Mouse (Mus musculus) brain, embryonic 14.5 days (tissue): ENCODE results near the gene Wdr6. TPM values are rescaled to one million over a fixed set of nuclear protein-coding genes. Genes with fewer than 3 reads are reported as not detected.
"Not testable (repeated sequence)": the region's sequence is repeated elsewhere in the genome, so short reads cannot be mapped to it uniquely, and the experiment has no call there.

Source experiments
- DNase-seq: peaks from one replicate; pipeline ENCODE4 v3.0.0-alpha.2; 2011; ENCODE audit warnings: low read depth
- CTCF ChIP-seq: fragments of 200-500 bp; IDR thresholded peaks from 2 replicates; pipeline ENCODE4 v1.5.1; 2012; ENCODE audit warnings: inconsistent platforms, mild to moderate bottlenecking, moderate library complexity, borderline replicate concordance; ENCODE audit not compliant: insufficient read depth, insufficient read length; ENCODE audit errors: extremely low read depth
- POLR2A ChIP-seq: fragments of 200-500 bp; IDR thresholded peaks from 2 replicates; pipeline ENCODE4 v1.6.1; 2012; ENCODE audit warnings: mild to moderate bottlenecking, inconsistent platforms, borderline replicate concordance; ENCODE audit not compliant: poor library complexity, insufficient read depth, insufficient read length, severe bottlenecking; ENCODE audit errors: extremely low read depth
- polyA plus RNA-seq: library from polyadenylated mRNA; depleted of rRNA; stranded (reverse); fragments of >200 nt; gene quantifications from 2 replicates; pipeline ENCODE4 v1.2.3, GENCODE M21; 2012; rRNA removed

The Wdr6 gene
- 329 and 375 TPM in 2 replicates for polyA plus RNA-seq

DNA sequence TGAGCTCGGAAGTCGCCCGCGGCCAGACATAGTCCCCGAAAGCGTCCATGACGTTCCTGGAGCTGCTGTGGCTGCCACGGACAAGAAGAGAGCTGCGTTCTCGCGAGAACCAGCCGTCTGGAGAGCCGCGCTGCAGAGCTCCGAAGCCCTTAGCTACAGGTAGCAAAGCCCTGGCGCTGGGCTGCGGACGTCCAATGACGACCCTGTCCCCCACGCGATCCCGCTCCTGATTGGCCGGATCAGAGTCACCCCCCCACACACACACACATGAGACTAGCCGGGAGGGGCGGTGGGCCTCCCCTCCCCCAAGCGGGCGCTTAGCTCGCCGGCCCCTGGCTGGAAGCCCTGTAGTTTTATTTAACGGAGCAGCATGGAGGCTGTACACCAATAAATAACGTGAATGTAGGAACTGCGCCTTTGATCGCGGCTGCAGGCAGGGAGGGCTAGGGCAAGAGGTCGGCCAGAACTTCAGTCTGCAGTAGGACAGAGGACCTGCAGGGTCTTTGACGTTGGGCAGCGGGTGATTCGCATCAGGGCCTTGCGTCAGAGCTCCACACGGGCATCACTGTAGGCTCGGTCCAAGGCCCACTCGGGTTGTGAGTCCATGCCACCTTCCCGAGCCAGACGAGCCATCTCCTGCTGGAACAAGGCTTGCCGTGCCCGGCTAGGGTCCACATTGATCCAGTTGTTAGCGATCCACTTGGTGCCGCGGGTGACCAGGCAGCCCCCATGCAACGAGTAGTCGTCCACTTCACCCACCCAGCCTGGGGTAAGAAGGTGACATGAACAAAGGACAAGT, at the start of gene Wdr6:
Gene Wdr6, minus strand, starts transcription at position 195 of the 799 bp plus-strand sequence.
- TF ChIP-seq CTCF = no peak
- TF ChIP-seq POLR2A = peak; percentile 50; the same call in 1 of the 2 replicates
- peak; percentile 99 for DNase-seq

DNA sequence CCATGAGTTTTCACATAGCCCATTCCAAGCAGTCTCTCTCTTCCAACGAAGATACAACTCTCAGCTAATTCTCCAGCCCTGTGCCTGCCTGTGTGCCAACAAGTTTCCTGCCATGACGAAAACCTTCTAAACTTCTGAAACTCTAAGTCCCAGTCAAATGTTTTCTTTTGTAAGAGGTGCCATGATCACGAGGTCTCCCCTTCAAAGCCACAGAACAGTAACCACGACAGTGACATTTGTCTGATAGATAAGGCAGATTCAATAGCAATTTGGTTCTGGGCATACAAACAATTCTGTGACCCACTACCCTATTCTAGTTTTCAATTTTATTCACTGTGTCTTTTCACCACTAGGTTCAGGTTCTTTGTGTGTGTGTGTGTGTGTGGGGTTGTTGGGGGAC, 49.6 kb upstream of the Wdr6 start:
- no peak for DNase-seq
- TF ChIP-seq POLR2A = no peak
- no peak for TF ChIP-seq CTCF

DNA sequence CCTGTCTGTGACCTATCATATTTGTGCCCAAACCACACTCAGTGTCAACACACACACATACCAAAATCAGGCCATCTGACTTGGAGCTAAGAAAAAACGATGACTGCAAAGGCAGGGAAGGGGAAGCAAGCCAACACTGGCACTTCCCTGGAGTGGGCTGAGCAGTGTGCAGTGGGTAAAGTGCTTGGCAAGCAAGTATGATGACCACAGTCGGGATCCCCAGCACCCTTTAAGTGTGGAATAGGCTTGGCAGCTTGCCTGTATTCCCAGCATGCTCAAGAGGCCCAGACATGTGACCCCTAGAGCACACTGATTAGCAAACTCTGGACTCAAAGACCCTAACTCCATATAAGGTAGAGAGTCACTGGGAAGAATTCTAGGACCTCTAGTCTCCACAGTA, 48.0 kb upstream of the Wdr6 start:
- no peak for TF ChIP-seq CTCF
- TF ChIP-seq POLR2A = no peak
- DNase-seq = peak; percentile 9

DNA sequence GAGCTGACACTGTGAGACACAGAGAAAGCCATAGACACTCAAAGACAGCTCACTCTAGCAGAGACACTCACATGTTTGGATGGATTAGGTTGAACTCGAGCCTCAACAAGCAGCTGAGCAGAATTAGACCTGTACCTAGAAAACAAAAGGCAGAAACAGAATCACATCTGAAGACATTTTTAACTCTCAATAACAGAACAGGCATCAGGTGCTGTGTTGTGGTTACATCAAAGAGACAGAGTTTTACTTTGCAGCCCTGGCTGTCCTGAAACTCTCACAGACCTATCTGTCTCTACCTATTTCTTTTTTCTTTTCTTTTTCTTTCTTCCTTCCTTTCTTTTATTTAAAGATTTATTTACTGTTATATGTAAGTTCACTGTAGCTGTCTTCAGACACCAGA, 38.8 kb upstream of the Wdr6 start:
- TF ChIP-seq CTCF = no peak
- TF ChIP-seq POLR2A = no peak
- no peak for DNase-seq

DNA sequence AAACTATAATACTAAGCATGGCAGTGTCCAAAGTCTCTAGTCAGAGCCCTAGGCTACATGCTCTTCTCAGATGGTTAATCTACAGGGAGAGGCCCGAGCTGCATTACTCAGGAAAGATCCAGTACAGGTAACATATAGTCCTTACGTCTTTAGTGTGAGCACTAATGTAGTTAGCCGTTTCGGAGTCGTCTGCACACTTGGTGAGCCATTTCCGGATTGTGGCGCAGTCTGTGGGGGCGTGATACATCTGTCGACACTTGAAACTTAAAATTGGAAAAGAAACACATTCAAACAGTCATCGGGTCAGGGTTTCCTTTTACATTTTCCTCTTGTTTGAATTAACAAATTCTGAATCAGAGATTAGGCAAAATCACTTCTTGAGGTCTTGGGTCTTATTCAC, 32.9 kb upstream of the Wdr6 start:
- no peak for TF ChIP-seq CTCF
- TF ChIP-seq POLR2A = no peak
- DNase-seq = no peak

GRCm38 (mm10) chr9:108608889-108609288, 30.4 kb upstream of the Wdr6 start:
- TF ChIP-seq POLR2A = no peak
- no peak for TF ChIP-seq CTCF

GRCm38 (mm10) chr9:108607929-108608328, 29.4 kb upstream of the Wdr6 start:
- not testable (repeated sequence) for DNase-seq

More at GRCm38 (mm10) chr9:108608889-108609288, 30.4 kb upstream of the Wdr6 start:
- DNase-seq = no peak

DNA sequence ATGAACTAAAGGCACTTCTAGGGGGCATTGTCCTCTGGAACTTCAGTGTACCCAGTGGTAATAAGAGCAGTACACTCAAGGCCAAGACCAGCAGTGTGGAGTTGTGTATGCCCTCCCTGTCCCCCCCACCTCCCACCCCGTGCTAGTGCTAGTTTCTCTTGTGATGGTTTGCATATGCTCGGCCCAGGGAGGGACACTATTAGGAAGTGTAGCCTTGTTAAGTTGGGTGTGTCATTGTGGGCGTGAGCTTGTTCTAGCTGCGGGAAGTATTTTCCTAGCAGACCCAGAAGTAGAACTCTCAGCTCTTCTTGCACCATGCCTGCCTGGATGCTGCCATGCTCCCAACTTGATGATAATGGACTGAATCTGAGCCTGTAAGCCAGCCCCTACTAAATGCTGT, 23.4 kb upstream of the Wdr6 start:
- no peak for TF ChIP-seq POLR2A
- TF ChIP-seq CTCF = no peak
- no peak for DNase-seq

DNA sequence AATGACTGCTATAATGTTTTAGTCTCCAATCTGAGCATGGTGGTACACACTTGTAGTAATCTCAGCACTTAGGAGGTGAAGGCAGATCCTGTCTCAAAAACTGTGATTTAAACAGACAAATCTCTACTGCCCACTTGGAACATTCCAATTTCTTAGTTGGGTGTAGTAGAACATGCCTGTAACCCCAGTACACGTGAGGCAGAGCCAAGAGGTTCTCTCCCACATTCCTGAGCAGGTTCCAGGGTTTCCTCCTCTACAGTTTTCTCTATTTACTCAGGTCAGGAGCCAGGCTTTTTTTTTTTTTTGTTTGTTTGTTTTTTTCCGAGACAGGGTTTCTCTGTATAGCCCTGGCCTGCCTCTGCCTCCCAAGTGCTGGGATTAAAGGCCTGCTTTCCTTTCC, 21.5 kb upstream of the Wdr6 start:
- TF ChIP-seq CTCF = no peak
- DNase-seq = no peak

- DNase-seq = no peak
- TF ChIP-seq POLR2A (no peak), CTCF (no peak)
Observed at GRCm38 (mm10) chr9:108599021-108599566, 20.6 kb upstream of the Wdr6 start.

DNA sequence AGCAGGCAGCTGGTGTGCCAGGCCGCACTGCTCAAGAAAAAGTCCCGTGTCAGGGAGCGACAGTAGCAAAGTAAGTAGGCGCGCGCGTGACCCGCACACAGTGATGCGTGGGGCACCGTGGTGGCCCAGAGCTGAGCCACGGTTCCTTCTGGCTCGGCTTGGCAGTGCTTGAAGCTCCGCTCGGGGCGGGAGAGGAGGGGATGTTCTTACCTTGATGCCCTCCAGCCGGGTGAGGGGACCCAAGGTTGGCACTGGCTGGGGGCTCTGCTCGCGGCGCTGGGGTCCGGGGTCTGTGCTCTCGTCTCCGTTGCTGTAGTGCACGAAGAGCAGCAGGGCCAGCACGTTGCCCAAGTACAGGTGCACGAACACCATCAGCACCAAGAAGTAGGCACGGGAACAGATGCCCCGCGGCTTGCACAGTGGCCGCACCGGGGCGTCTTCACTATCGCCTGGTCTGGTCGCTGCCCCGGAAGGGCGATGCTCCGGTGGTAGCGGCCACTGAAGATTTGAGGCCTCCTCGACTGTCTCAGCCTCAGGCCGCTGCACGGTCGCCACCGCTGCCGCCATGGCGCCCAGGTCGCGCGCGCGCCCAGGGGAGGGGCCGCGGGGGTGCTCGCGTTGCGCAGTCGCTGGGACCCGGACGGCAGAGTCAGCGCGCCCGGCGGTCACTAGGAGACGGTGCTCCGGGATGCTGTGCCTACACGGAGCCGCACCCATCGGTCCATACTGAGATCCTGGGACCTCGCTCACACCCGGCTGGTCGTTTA, 18.6 kb upstream of the Wdr6 start, which contains the start of gene P4htm:
Gene P4htm, minus strand, starts transcription at position 670 of the 767 bp plus-strand sequence.
- peak; percentile 79 for TF ChIP-seq POLR2A
- TF ChIP-seq CTCF = peak; percentile 24; the same call in 1 of the 2 replicates
- peak; percentile 81 for DNase-seq

DNA sequence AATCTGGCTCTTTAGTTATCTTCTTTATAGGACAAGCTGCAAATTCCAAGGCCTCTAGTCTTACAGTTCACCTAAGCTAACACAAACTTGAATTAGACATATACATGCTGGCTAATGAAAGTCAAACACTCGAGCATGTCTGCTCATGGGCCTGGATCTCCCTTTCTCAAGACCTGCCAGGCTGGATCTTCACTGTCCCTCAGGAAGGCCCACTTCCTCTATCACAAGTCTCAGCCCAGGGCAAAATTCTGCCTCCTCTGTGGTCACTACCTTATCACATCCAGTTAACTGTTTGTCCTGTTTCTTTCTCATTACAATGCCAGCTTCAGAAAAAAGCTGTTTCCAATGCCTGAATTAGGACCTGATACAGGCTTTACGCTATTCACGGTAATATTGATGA, 15.8 kb upstream of the Wdr6 start:
- no peak for TF ChIP-seq CTCF
- TF ChIP-seq POLR2A = no peak
- no peak for DNase-seq

GRCm38 (mm10) chr9:108591462-108591861, 12.9 kb upstream of the Wdr6 start:
- peak; percentile 38 for DNase-seq
- TF ChIP-seq POLR2A (no peak), CTCF (no peak)
